Mouse (Mus musculus): Measurements from ENCODE around the gene Calcoco1. TPM values are rescaled to one million over a fixed set of nuclear protein-coding genes. Genes with fewer than 3 reads are reported as not detected.

Gene Calcoco1
- 61.4 and 72.0 TPM in 2 replicates for polyA plus RNA-seq (2012; rRNA removed)

DNA sequence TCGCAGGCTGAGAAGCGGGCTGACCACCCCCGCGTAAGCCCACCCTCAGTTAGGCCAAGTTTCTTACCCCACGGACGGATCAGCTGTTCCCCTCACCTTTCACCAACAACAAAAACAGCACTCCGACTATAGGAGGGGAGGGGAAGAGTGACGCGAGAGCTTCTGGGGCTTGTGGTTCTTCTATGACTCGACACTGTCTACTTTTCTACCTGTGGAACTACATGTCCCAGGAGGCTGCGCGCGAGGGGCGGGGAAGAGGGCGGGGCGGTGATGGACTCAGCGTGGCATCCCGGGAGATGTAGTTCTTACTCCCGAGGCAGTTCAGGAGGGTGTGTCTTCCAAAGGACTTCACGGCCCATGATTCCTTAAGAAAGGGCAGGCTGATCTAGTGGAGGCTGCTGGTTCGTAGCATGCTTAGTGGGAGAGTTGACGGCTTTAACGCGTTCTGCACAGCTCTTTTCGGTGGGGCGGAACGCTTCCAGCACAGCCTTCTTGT lies at the start of gene Calcoco1:
TSS of gene Calcoco1 (minus strand) at position 199 of the 496 bp plus-strand sequence.

DNA sequence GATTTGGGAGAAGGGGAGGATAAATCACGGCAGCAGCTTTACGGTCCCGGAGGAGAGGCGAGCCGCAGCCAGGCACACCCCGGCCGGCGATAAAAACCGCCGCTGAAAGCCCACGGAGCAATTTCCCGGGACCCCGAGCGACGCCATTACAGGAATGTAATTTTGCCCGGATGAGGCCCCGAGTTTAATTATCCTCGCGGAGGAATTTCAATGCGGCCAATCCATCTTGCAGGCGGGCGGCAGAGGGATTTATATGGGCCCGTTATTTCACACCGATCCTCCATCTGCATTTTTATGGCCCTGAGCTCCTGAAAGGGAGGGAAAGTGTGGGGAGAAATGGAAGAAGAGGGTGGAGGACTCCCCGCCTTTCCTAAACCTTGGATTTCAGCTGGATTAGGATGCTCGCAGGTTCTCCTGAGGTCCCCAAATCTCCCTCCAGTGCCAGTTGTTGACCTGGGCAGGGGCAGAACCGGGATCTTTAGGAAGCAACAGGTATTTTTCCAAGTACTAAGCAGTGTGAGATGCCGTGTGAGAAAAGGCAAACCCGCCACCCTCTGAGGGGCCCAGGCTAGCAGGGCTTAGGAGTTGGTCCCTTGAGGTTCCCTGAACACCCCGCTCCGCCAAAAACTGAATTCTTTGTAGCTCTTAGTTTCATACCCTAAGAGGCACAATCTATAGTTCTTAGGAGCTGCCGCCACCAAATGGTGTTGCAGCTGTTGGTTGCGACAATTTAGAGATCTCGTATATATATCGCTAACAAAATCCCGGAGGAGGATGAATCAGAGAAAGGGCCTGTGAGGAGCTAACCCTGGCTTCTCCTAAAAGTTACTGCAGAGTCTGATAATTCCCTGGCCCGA lies 49.5 kb downstream of the Calcoco1 start, which contains the start of gene Atp5g2:
TSS of gene Atp5g2 (minus strand) at position 138 of the 857 bp plus-strand sequence.

Other genes with a start within 250 kb of the Calcoco1 start
- not detected in 2 replicates for gene Gm10337, start 218.5 kb downstream of the Calcoco1 start, polyA plus RNA-seq (2012; rRNA removed)
- gene Map3k12, start 205.1 kb downstream of the Calcoco1 start, polyA plus RNA-seq (2012; rRNA removed), result 19.0 and 19.6 TPM in 2 replicates
- 89.7 and 90.4 TPM in 2 replicates for gene Tarbp2, start 204.0 kb downstream of the Calcoco1 start, polyA plus RNA-seq (2012; rRNA removed)
- gene Npff, start 197.2 kb downstream of the Calcoco1 start, polyA plus RNA-seq (2012; rRNA removed), result 3.8 and 4.0 TPM in 2 replicates
- gene Gm28047, start 97.1 kb downstream of the Calcoco1 start, polyA plus RNA-seq (2012; rRNA removed), result not detected in 2 replicates
- 77.0 and 108 TPM in 2 replicates for gene Atf7, start 96.7 kb downstream of the Calcoco1 start, polyA plus RNA-seq (2012; rRNA removed)
- gene Atp5g2, start 49.8 kb downstream of the Calcoco1 start, polyA plus RNA-seq (2012; rRNA removed), result 346 and 452 TPM in 2 replicates
- not detected in 2 replicates for gene Hoxc13, start 198.9 kb upstream of the Calcoco1 start, polyA plus RNA-seq (2012; rRNA removed)
- gene Hoxc12, start 214.6 kb upstream of the Calcoco1 start, polyA plus RNA-seq (2012; rRNA removed), result not detected in 2 replicates
- 0.07 TPM in 1 of 2 replicates, not detected in the other for gene Hoxc11, start 232.2 kb upstream of the Calcoco1 start, polyA plus RNA-seq (2012; rRNA removed)
- gene Hoxc10, start 244.6 kb upstream of the Calcoco1 start, polyA plus RNA-seq (2012; rRNA removed), result 5.3 and 5.9 TPM in 2 replicates
- gene Hoxc5, start 245.3 kb upstream of the Calcoco1 start, polyA plus RNA-seq (2012; rRNA removed), result 9.7 and 10.1 TPM in 2 replicates

Measured in ovary, adult 2 months (tissue).